Comparison of ENCODE assay signal across 30 mouse cellular contexts in the genomic region with DNA sequence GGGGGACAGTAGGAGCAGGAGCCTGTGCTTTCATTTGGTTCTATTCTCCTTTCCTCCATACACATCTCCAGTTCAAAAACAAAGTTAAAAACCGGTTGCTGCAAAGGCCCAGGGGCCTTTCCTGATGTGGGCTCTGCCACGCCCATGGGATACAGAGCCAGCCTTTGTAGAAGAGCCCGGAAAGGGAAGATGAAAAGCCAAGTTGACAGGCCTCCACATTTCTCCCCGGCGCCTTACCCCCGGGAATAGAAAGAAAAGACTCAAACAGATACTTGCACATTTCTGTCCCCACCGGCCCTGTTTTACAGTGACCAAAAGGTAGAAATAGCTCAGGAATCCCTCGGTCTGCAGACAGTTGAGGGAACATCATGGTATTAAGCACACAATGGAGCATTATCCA.
DNase-seq lines count a peak whose midpoint lies in the region; ATAC-seq lines count a peak whose summit lies in the region.
"Had no signal": no experiment of that assay in that cellular context is flagged by ENCODE, and none has a peak within 500 bp of the region (broad histone marks: within the 10 kb centered on the region; RNA-seq: fewer than 3 reads in every experiment).

No protein-coding gene starts in this region.

- H3K36me3 ChIP-seq in embryonic facial prominence, embryonic 11.5 days (replicated peaks; ENCODE audit: control insufficient read depth, insufficient read depth, low read depth, low read length): no peaks in the 10 kb centered on the region
- H3K36me3 ChIP-seq in embryonic facial prominence, embryonic 10.5 days (replicated peaks): no peaks in the 10 kb centered on the region
- no peaks in the 10 kb centered on the region for H3K36me3 ChIP-seq in limb, embryonic 10.5 days
- no peaks in the 10 kb centered on the region for H3K36me3 ChIP-seq in limb, embryonic 15.5 days
- H3K36me3 ChIP-seq: G1E; heart, embryonic 13.5 days; intestine, embryonic 15.5 days; liver, embryonic 13.5 days; midbrain, embryonic 13.5 days had no signal

- no peak for ATAC-seq in embryonic facial prominence, embryonic 11.5 days (replicated peaks; ENCODE audit: insufficient number of reproducible peaks, low FRiP score, low TSS enrichment, low read depth)
- no peak for ATAC-seq in limb, embryonic 15.5 days (ENCODE audit: insufficient number of reproducible peaks, low FRiP score, low TSS enrichment, low read depth)
- ATAC-seq: forebrain, postnatal 0 days; hindbrain, embryonic 16.5 days; intestine, embryonic 15.5 days; lung, postnatal 0 days; midbrain, embryonic 13.5 days had no signal

- no peaks in the 10 kb centered on the region for H3K27me3 ChIP-seq in embryonic facial prominence, embryonic 11.5 days (ENCODE audit: control insufficient read depth, insufficient read depth, low read length)
- H3K27me3 ChIP-seq in embryonic facial prominence, embryonic 10.5 days (replicated peaks; ENCODE audit: low read depth, poor library complexity, severe bottlenecking): no peaks in the 10 kb centered on the region
- H3K27me3 ChIP-seq in limb, embryonic 10.5 days (ENCODE audit: low read depth, poor library complexity, severe bottlenecking): no peaks in the 10 kb centered on the region
- H3K27me3 ChIP-seq in limb, embryonic 15.5 days: 0 out of 2 replicates have a peak, but pooled peaks cover 4% of the 10 kb centered on the region
- H3K27me3 ChIP-seq: heart, embryonic 13.5 days; intestine, embryonic 15.5 days; liver, embryonic 13.5 days; megakaryocyte, embryonic 14.5 days; midbrain, embryonic 13.5 days had no signal

- H3K4me1 ChIP-seq in embryonic facial prominence, embryonic 11.5 days (ENCODE audit: control insufficient read depth, insufficient read depth, low read length): peaks cover 3% of the 10 kb centered on the region; the same call in 1 of the 2 replicates
- H3K4me1 ChIP-seq in embryonic facial prominence, embryonic 10.5 days: peaks cover 6% of the 10 kb centered on the region
- peaks cover 6% of the 10 kb centered on the region for H3K4me1 ChIP-seq in limb, embryonic 10.5 days
- peaks cover 7% of the 10 kb centered on the region; the same call in 1 of the 2 replicates for H3K4me1 ChIP-seq in limb, embryonic 15.5 days
- H3K4me1 ChIP-seq: heart, embryonic 13.5 days; intestine, embryonic 15.5 days; liver, embryonic 13.5 days; megakaryocyte, embryonic 14.5 days; midbrain, embryonic 13.5 days had no signal

- no peak overlapping the region for H3K4me2 ChIP-seq in embryonic facial prominence, embryonic 11.5 days (ENCODE audit: low read depth, low read length)
- no peak overlapping the region for H3K4me2 ChIP-seq in limb, embryonic 15.5 days
- H3K4me2 ChIP-seq: heart, embryonic 13.5 days; intestine, embryonic 15.5 days; liver, embryonic 13.5 days; midbrain, embryonic 13.5 days had no signal

- peak; percentile 59 for DNase-seq in embryonic facial prominence, embryonic 11.5 days (ENCODE audit: low spot score)
- no peak for DNase-seq in embryonic facial prominence, embryonic 10.5 days (ENCODE audit: low spot score)
- DNase-seq in ZHBTc4 (ENCODE audit: low read depth, low spot score): peak; percentile 31
- DNase-seq in limb, embryonic 10.5 days (ENCODE audit: low spot score): no peak
- DNase-seq in frontal cortex, adult 2 months (ENCODE audit: extremely low spot score in 1 of 2, low spot score in 1 of 2): no peak
- DNase-seq in left cerebral cortex, postnatal 10 days (ENCODE audit: extremely low spot score in 1 of 2, low spot score in 2 of 2): no peak
- DNase-seq: adrenal gland, postnatal 10 days; cerebellum, adult 9-11 months; forebrain, postnatal 0 days; gastrocnemius, postnatal 25 days; heart, postnatal 10 days; kidney, adult 8-10 months; kidney, postnatal 4 days; left cerebral cortex, postnatal 4 days; liver, embryonic 13.5 days; lung, postnatal 4 days; right cerebral cortex, postnatal 4 days; thymus, adult 18-20 months; thymus, postnatal 25 days had no signal

- intact Hi-C loops in left cerebral cortex, postnatal 10 days (cut with DNase I): no loop called here

- H3K27ac ChIP-seq in embryonic facial prominence, embryonic 11.5 days (replicated peaks; ENCODE audit: low read depth, low read length): no peak overlapping the region
- no peak overlapping the region for H3K27ac ChIP-seq in embryonic facial prominence, embryonic 10.5 days (replicated peaks)
- peak overlapping the region; percentile 56; the same call in 1 of the 2 replicates for H3K27ac ChIP-seq in limb, embryonic 10.5 days
- 0 out of 2 replicates have a peak overlapping the region, but pooled peaks have one; percentile 22 for H3K27ac ChIP-seq in limb, embryonic 15.5 days
- H3K27ac ChIP-seq: heart, embryonic 13.5 days; intestine, embryonic 15.5 days; kidney, postnatal 0 days; liver, embryonic 13.5 days; midbrain, embryonic 13.5 days; stomach, postnatal 0 days had no signal

- no peak overlapping the region for H3K4me3 ChIP-seq in embryonic facial prominence, embryonic 11.5 days (ENCODE audit: low read depth, low read length)
- no peak overlapping the region for H3K4me3 ChIP-seq in embryonic facial prominence, embryonic 10.5 days
- H3K4me3 ChIP-seq in limb, embryonic 10.5 days: no peak overlapping the region
- H3K4me3 ChIP-seq in limb, embryonic 15.5 days: no peak overlapping the region
- H3K4me3 ChIP-seq: erythroblast, embryonic 14.5 days; heart, embryonic 13.5 days; intestine, embryonic 15.5 days; liver, embryonic 13.5 days; megakaryocyte, embryonic 14.5 days; midbrain, embryonic 13.5 days had no signal

- no peaks in the 10 kb centered on the region for H3K9me3 ChIP-seq in embryonic facial prominence, embryonic 11.5 days (replicated peaks; ENCODE audit: control insufficient read depth, low read length)
- H3K9me3 ChIP-seq in embryonic facial prominence, embryonic 10.5 days: no peaks in the 10 kb centered on the region
- no peaks in the 10 kb centered on the region for H3K9me3 ChIP-seq in limb, embryonic 10.5 days (replicated peaks)
- no peaks in the 10 kb centered on the region for H3K9me3 ChIP-seq in limb, embryonic 15.5 days
- H3K9me3 ChIP-seq: heart, embryonic 13.5 days; intestine, embryonic 15.5 days; liver, embryonic 13.5 days; midbrain, embryonic 13.5 days had no signal

- no peak overlapping the region for H3K9ac ChIP-seq in embryonic facial prominence, embryonic 11.5 days (replicated peaks; ENCODE audit: low read length)
- H3K9ac ChIP-seq in limb, embryonic 15.5 days: no peak overlapping the region
- H3K9ac ChIP-seq: forebrain, postnatal 0 days; heart, embryonic 13.5 days; intestine, embryonic 15.5 days; liver, embryonic 13.5 days; midbrain, embryonic 13.5 days had no signal

- 14% methylated on average over 8 of the region's 8 CpGs for WGBS in embryonic facial prominence, embryonic 11.5 days
- 24% methylated on average over 8 of the region's 8 CpGs for WGBS in embryonic facial prominence, embryonic 10.5 days
- 43% methylated on average over 8 of the region's 8 CpGs for WGBS in limb, embryonic 10.5 days
- WGBS in limb, embryonic 15.5 days: 14% methylated on average over 8 of the region's 8 CpGs

Comparison
In these comparisons a context has a peak if more than half of its experiments do, and no peak if none do; other contexts are left out.
1. DNase-seq: peak in embryonic facial prominence, embryonic 11.5 days (single experiment) and ZHBTc4 (single experiment); none in embryonic facial prominence, embryonic 10.5 days (single experiment), limb, embryonic 10.5 days (single experiment), frontal cortex, adult 2 months (0 of 2) and left cerebral cortex, postnatal 10 days (0 of 2).
2. H3K27ac ChIP-seq: peak in limb, embryonic 10.5 days (single experiment) and limb, embryonic 15.5 days (single experiment); none in embryonic facial prominence, embryonic 11.5 days (single experiment) and embryonic facial prominence, embryonic 10.5 days (single experiment).